Mouse (Mus musculus) cortical plate, adult 2 months (tissue): ENCODE measurements around the gene Lamb2. TPM values are rescaled to one million over a fixed set of nuclear protein-coding genes. Genes with fewer than 3 reads are reported as not detected.

Experiments used
- H3K27ac ChIP-seq: fragments of 200-500 bp; 2 replicates; pipeline ENCODE4 v1.5.1; 2012; ENCODE audit warnings: low read length, control low read depth, inconsistent platforms; ENCODE audit not compliant: insufficient read depth
- H3K4me1 ChIP-seq: fragments of 200-500 bp; 2 replicates; pipeline ENCODE4 v1.6.1; 2011; ENCODE audit warnings: low read length; ENCODE audit not compliant: control insufficient read depth, insufficient read depth
- H3K4me3 ChIP-seq: fragments of 200-500 bp; 2 replicates; pipeline ENCODE4 v1.5.1; 2011; ENCODE audit warnings: mild to moderate bottlenecking, low read length, control low read depth; ENCODE audit not compliant: insufficient read depth
- CTCF ChIP-seq: fragments of 200-500 bp; IDR thresholded peaks from 2 replicates; pipeline ENCODE4 v1.5.1; 2011; ENCODE audit warnings: mild to moderate bottlenecking, control low read depth, low read length; ENCODE audit not compliant: insufficient read depth; ENCODE audit errors: extremely low read depth
- POLR2A ChIP-seq: fragments of 200-500 bp; IDR thresholded peaks from 2 replicates; pipeline ENCODE4 v1.6.1; 2011; ENCODE audit warnings: mild to moderate bottlenecking, low read length, control low read depth; ENCODE audit not compliant: insufficient read depth; ENCODE audit errors: extremely low read depth
- polyA plus RNA-seq: library from polyadenylated mRNA; depleted of rRNA; stranded (reverse); fragments of >200 nt; gene quantifications from 2 replicates; pipeline ENCODE4 v1.2.3, GENCODE M21; 2012; rRNA removed

Lamb2 gene
- polyA plus RNA-seq, 1 experiment = 34.2 TPM

DNA sequence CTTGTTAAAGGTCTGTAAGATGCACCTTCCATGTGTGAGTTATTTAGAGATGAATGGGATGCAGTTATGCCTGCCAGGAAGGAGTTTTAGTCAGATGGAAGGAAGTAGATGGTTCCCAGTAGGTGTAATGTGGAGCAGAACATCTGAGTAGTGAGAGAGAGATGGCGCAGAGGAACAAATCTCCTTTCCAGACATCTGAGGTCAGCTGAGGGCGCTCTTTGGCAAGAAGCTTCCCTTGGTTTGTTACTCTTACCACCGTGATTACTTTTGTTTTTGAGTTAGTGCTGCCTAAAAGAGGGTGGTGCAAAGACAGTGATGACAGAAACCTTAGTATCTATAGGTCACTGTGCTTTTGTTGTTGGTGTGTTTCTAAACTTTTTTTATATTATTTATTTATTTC is 45.9 kb downstream of the Lamb2 start:
- Histone ChIP-seq H3K4me1 (no peaks in the 10 kb centered on the region; the same call in 1 of the 2 replicates), H3K4me3 (no peak overlapping the region), H3K27ac (no peak overlapping the region)
- no peak for TF ChIP-seq CTCF
- TF ChIP-seq POLR2A = no peak

GRCm38 (mm10) chr9:108530954-108531353 is 51.4 kb downstream of the Lamb2 start:
- Histone ChIP-seq H3K4me1 (no peaks in the 10 kb centered on the region), H3K4me3 (no peak overlapping the region), H3K27ac (no peak overlapping the region)
- no peak for TF ChIP-seq CTCF
- TF ChIP-seq POLR2A = no peak

DNA sequence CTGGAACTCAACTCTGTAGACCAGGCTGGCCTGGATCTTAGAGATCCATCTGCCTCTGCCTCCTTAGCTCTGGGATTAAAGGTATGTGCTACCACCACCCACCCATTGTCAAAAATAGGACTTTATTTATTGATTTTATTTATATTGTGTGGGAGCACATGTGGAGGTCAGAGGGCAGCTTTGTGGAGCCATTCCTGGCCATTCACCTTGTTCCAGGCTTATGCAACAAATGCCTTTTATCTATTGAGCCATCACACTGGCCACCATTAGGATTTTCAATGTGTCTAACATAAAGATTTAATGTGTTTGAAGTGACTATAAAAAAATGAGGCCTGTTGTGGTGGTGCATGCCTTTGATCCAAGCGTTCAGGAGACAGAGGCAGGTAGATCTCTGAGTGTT is 52.0 kb downstream of the Lamb2 start:
- Histone ChIP-seq H3K4me1 (no peaks in the 10 kb centered on the region), H3K27ac (no peak overlapping the region), H3K4me3 (no peak overlapping the region)
- TF ChIP-seq POLR2A (no peak), CTCF (no peak)

Other genes starting within 250 kb of the Lamb2 start
- 31.2 and 33.5 TPM in 2 replicates for gene Dag1, start 215.8 kb upstream of the Lamb2 start, polyA plus RNA-seq
- gene Nicn1, start 189.3 kb upstream of the Lamb2 start, polyA plus RNA-seq = 101 and 102 TPM in 2 replicates
- 54.1 and 55.0 TPM in 2 replicates for gene Amt, start 182.9 kb upstream of the Lamb2 start, polyA plus RNA-seq
- 167 and 176 TPM in 2 replicates for gene Rhoa, start 173.6 kb upstream of the Lamb2 start, polyA plus RNA-seq
- 53.0 and 55.6 TPM in 2 replicates for gene Tcta, start 173.6 kb upstream of the Lamb2 start, polyA plus RNA-seq
- 258 and 294 TPM in 2 replicates for gene Gpx1, start 140.8 kb upstream of the Lamb2 start, polyA plus RNA-seq
- 114 and 116 TPM in 2 replicates for gene Usp4, start 131.9 kb upstream of the Lamb2 start, polyA plus RNA-seq
- gene 1700102P08Rik, start 86.9 kb upstream of the Lamb2 start, polyA plus RNA-seq = 1.1 TPM in 2 replicates
- 0.33 and 0.66 TPM in 2 replicates for gene Ccdc36, start 51.3 kb upstream of the Lamb2 start, polyA plus RNA-seq
- gene BC048562, start 43.3 kb upstream of the Lamb2 start, polyA plus RNA-seq = not detected in 2 replicates
- 19.9 and 22.3 TPM in 2 replicates for gene Ccdc71, start 19.2 kb upstream of the Lamb2 start, polyA plus RNA-seq
- 44.9 and 46.1 TPM in 2 replicates for gene Klhdc8b, start 18.2 kb upstream of the Lamb2 start, polyA plus RNA-seq
- gene Usp19, start 10.9 kb downstream of the Lamb2 start, polyA plus RNA-seq = 169 and 173 TPM in 2 replicates
- gene Qars, start 28.0 kb downstream of the Lamb2 start, polyA plus RNA-seq = 110 TPM in 2 replicates
- gene Qrich1, start 37.1 kb downstream of the Lamb2 start, polyA plus RNA-seq = 110 and 111 TPM in 2 replicates
- 62.2 and 63.6 TPM in 2 replicates for gene Impdh2, start 80.5 kb downstream of the Lamb2 start, polyA plus RNA-seq
- gene Ndufaf3, start 87.7 kb downstream of the Lamb2 start, polyA plus RNA-seq = 69.6 and 71.9 TPM in 2 replicates
- 224 and 245 TPM in 2 replicates for gene Dalrd3, start 90.2 kb downstream of the Lamb2 start, polyA plus RNA-seq
- 70.9 and 74.9 TPM in 2 replicates for gene Wdr6, start 99.0 kb downstream of the Lamb2 start, polyA plus RNA-seq
- gene P4htm, start 117.9 kb downstream of the Lamb2 start, polyA plus RNA-seq = 105 and 112 TPM in 2 replicates
- 43.7 and 44.4 TPM in 2 replicates for gene Arih2, start 169.7 kb downstream of the Lamb2 start, polyA plus RNA-seq
- gene Slc25a20, start 182.4 kb downstream of the Lamb2 start, polyA plus RNA-seq = 12.6 and 13.8 TPM in 2 replicates
- 20.6 and 21.2 TPM in 2 replicates for gene Prkar2a, start 209.6 kb downstream of the Lamb2 start, polyA plus RNA-seq